Mouse (Mus musculus): ENCODE measurements around the gene Plxna4.

DNA sequence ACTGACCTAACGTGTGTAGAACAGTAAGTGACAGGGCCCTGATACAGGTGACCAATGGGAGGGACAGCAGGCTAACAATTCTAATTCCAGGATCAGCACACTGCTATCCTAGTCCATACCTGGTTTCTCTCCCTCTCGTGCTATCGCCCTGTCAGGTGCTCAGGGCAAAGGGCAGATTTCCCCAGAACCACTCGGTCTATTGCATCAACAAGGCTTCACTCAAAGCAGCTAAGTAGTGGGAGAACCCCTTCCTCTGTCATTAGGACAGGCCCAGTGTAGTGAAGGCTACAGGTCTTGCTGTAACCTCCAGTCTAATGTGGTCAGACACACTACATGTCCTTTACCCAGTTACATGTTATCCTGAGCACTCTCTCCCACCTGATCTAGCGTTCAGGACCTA is 176.7 kb downstream of the Plxna4 start:
- TF ChIP-seq CTCF (conservative IDR thresholded peaks at IDR 0.05; ENCODE audit: low read length) = no peak
- TF ChIP-seq NANOG (IDR thresholded peaks at IDR 0.05; ENCODE audit: borderline replicate concordance, low read length) = no peak
- no peak for TF ChIP-seq POU5F1 (IDR thresholded peaks at IDR 0.05; ENCODE audit: borderline replicate concordance, low read length)

All from E14TG2a.4 (cell line).